Mouse (Mus musculus): Measurements from ENCODE around the gene Dcaf15.

GRCm38 (mm10) chr8:84067911-84068310 lies 36.7 kb downstream of the Dcaf15 start:
- no peak for TF ChIP-seq CTCF (IDR thresholded peaks at IDR 0.05)
- TF ChIP-seq EP300 (IDR thresholded peaks at IDR 0.05; ENCODE audit: insufficient read depth, low read depth, low read length): no peak
